8 mouse cellular contexts compared by ENCODE assay signal in the genomic region with DNA sequence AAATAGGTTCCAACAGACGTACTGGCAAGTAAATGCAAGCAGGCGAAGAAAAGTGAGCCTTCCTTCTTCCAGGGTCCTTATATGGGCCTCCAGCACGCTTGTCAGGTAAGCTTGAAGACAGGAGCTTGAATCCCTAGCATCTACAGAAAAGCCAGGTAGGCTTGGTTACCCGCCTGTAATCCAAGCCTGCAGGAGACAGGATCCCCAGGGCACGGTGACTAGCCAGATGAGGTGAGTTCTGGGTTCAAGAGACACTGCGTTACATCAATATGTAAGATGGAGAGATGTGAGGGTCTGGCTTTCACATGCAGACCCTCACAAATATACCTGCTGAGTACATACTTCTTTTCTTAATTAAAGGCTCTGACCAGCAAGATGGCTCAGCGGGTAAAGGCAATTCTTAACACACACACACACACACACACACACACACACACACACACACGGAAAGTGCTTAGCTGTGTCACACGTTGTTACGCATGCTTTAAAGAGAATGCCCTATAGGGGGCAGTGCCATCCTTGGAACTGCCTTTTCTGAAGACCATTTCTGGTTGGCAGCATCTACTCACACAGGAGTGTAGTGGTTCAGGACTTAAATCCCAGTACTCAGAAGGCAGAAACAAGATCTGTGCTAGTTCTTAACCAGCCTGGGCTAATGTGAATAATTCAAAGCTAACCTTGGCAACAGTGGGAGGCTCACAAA. TPM values are rescaled to one million over a fixed set of nuclear protein-coding genes. Genes with fewer than 3 reads are reported as not detected.
DNase-seq lines count a peak whose midpoint lies in the region; ATAC-seq lines count a peak whose summit lies in the region.

No protein-coding gene starts in this region.

- no peak overlapping the region; the same call in 1 of the 2 replicates for H3K27ac ChIP-seq in heart, embryonic 15.5 days
- H3K27ac ChIP-seq in neural tube, embryonic 13.5 days (replicated peaks), result no peak overlapping the region

- peak overlapping the region; percentile 95 for H3K4me3 ChIP-seq in heart, embryonic 15.5 days
- H3K4me3 ChIP-seq in neural tube, embryonic 13.5 days, result peak overlapping the region; percentile 75

- no peak for ATAC-seq in heart, embryonic 15.5 days (replicated peaks; ENCODE audit: insufficient number of reproducible peaks, insufficient read depth, low FRiP score, low read depth)
- no peak for ATAC-seq in neural tube, embryonic 13.5 days (ENCODE audit: low read depth)

- H3K9me3 ChIP-seq in heart, embryonic 15.5 days (replicated peaks), result no peaks in the 10 kb centered on the region
- no peaks in the 10 kb centered on the region for H3K9me3 ChIP-seq in neural tube, embryonic 13.5 days

- WGBS in heart, embryonic 15.5 days, result 35% methylated on average over 10 of the region's 10 CpGs
- WGBS in neural tube, embryonic 13.5 days, result 47% methylated on average over 10 of the region's 10 CpGs

- peaks cover 9% of the 10 kb centered on the region for H3K36me3 ChIP-seq in heart, embryonic 15.5 days
- H3K36me3 ChIP-seq in neural tube, embryonic 13.5 days, result peaks cover 13% of the 10 kb centered on the region

- peak overlapping the region; percentile 87 for H3K4me2 ChIP-seq in heart, embryonic 15.5 days
- H3K4me2 ChIP-seq in neural tube, embryonic 13.5 days, result peak overlapping the region; percentile 85

- peak overlapping the region; percentile 55; the same call in 1 of the 2 replicates for H3K9ac ChIP-seq in heart, embryonic 15.5 days
- H3K9ac ChIP-seq in neural tube, embryonic 13.5 days, result peak overlapping the region; percentile 76

- H3K4me1 ChIP-seq in heart, embryonic 15.5 days (replicated peaks), result peaks cover 18% of the 10 kb centered on the region
- peaks cover 19% of the 10 kb centered on the region for H3K4me1 ChIP-seq in neural tube, embryonic 13.5 days (replicated peaks)

- no peaks in the 10 kb centered on the region for H3K27me3 ChIP-seq in heart, embryonic 15.5 days
- peaks cover 16% of the 10 kb centered on the region for H3K27me3 ChIP-seq in neural tube, embryonic 13.5 days

- peak; percentile 84 for DNase-seq in A20 (ENCODE audit: low read depth, low spot score)
- peak; percentile 33 for DNase-seq in MN1 (ENCODE audit: low spot score)
- DNase-seq in cerebellum, postnatal 25 days, result peak; percentile 63 to 82
- peak; percentile 56 for DNase-seq in kidney, postnatal 14 days
- DNase-seq in lung, adult 18-20 months, result peak; percentile 50 to 67
- peak; percentile 75 for DNase-seq in thymus, postnatal 4 days

RNA-seq across cellular contexts. Expression of gene Elof1, which starts 0.9 kb away (rescaled TPM):
- 96.9 and 115 TPM in 2 replicates for polyA plus RNA-seq in heart, embryonic 15.5 days (2015; fragmentation: Nextera tagmentation; extraction: Ambion mirVana)
- 170 and 172 TPM in 2 replicates for polyA plus RNA-seq in neural tube, embryonic 13.5 days (2015; fragmentation: Nextera tagmentation; extraction: Ambion mirVana)

RNA-seq across cellular contexts. Expression of gene Acp5, which starts 17.6 kb away (rescaled TPM):
- 3.0 and 10.3 TPM in 2 replicates for polyA plus RNA-seq in heart, embryonic 15.5 days (2015; fragmentation: Nextera tagmentation; extraction: Ambion mirVana)
- polyA plus RNA-seq in neural tube, embryonic 13.5 days (2015; fragmentation: Nextera tagmentation; extraction: Ambion mirVana), result 1.4 and 1.6 TPM in 2 replicates

RNA-seq across cellular contexts. Expression of gene Cnn1, which starts 18.9 kb away (rescaled TPM):
- 145 and 157 TPM in 2 replicates for polyA plus RNA-seq in heart, embryonic 15.5 days (2015; fragmentation: Nextera tagmentation; extraction: Ambion mirVana)
- 2.6 and 2.9 TPM in 2 replicates for polyA plus RNA-seq in neural tube, embryonic 13.5 days (2015; fragmentation: Nextera tagmentation; extraction: Ambion mirVana)

RNA-seq across cellular contexts. Expression of gene Ecsit, which starts 32.7 kb away (rescaled TPM):
- polyA plus RNA-seq in heart, embryonic 15.5 days (2015; fragmentation: Nextera tagmentation; extraction: Ambion mirVana), result 55.0 and 62.4 TPM in 2 replicates
- polyA plus RNA-seq in neural tube, embryonic 13.5 days (2015; fragmentation: Nextera tagmentation; extraction: Ambion mirVana), result 47.9 and 57.8 TPM in 2 replicates

RNA-seq across cellular contexts. Expression of gene Pigyl, which starts 38.7 kb away (rescaled TPM):
- 48.6 and 49.2 TPM in 2 replicates for polyA plus RNA-seq in heart, embryonic 15.5 days (2015; fragmentation: Nextera tagmentation; extraction: Ambion mirVana)
- polyA plus RNA-seq in neural tube, embryonic 13.5 days (2015; fragmentation: Nextera tagmentation; extraction: Ambion mirVana), result 83.8 and 86.9 TPM in 2 replicates

Comparison
In these comparisons a context has a peak if more than half of its experiments do, and no peak if none do; other contexts are left out.
1. DNase-seq: peak in every context shown above with its lines; median percentile 84 in A20; 75 in thymus, postnatal 4 days; 72 in cerebellum, postnatal 25 days; 58 in lung, adult 18-20 months; 56 in kidney, postnatal 14 days; 33 in MN1.
2. RNA of gene Cnn1, which starts 18.9 kb away (polyA plus RNA-seq): 145 to 157 TPM in heart, embryonic 15.5 days; 2.6 to 2.9 TPM in neural tube, embryonic 13.5 days; every median in the first group is over 10 times any median in the second.